Mouse (Mus musculus): ENCODE results near the gene Cdc6. TPM values are rescaled to one million over a fixed set of nuclear protein-coding genes. Genes with fewer than 3 reads are reported as not detected.
A peak's percentile ranks its signal among the peaks of the same experiment; 100 is the strongest.

Gene Cdc6
- total and polyA plus RNA-seq, 3 experiments = 56.9 to 104 (median 69.4) TPM

- H3K9me3 ChIP-seq (replicated peaks; ENCODE audit: insufficient read depth, low read length) = no peaks in the 10 kb centered on the region
- TF ChIP-seq MAZ (IDR thresholded peaks at IDR 0.05; ENCODE audit: low read depth, low read length) = peak; percentile 84
- no peak for TF ChIP-seq ZMIZ1 (IDR thresholded peaks at IDR 0.05; ENCODE audit: low read depth, low read length)
- peak; percentile 20 to 48; a peak in 2 of 4 replicates for TF ChIP-seq POLR2A (IDR thresholded peaks at IDR 0.05; ENCODE audit: control insufficient read depth in 1 of 2, insufficient read depth in 1 of 2, low read depth in 1 of 2, low read length in 2 of 2, poor library complexity in 1 of 2)
- TF ChIP-seq MEF2A (IDR thresholded peaks at IDR 0.05; ENCODE audit: extremely low read depth, insufficient replicate concordance, low read depth, low read length, poor library complexity, severe bottlenecking) = no peak
- 0 out of 2 replicates have a peak, but pooled peaks have one; percentile 40 for TF ChIP-seq NELFE (IDR thresholded peaks at IDR 0.05; ENCODE audit: low read depth, low read length)
- 0 out of 2 replicates have a peak, but pooled peaks have one; percentile 30 for TF ChIP-seq TCF12 (IDR thresholded peaks at IDR 0.05; ENCODE audit: low read depth, low read length)
- TF ChIP-seq SIN3A (IDR thresholded peaks at IDR 0.05; ENCODE audit: low read length) = peak; percentile 85
- no peak for TF ChIP-seq ZKSCAN1 (IDR thresholded peaks at IDR 0.05; ENCODE audit: low read depth, low read length)
- TF ChIP-seq ELF1 (IDR thresholded peaks at IDR 0.05; ENCODE audit: low read depth, low read length) = peak; percentile 51; the same call in 1 of the 2 replicates
- peak; percentile 54; the same call in 1 of the 2 replicates for TF ChIP-seq HCFC1 (IDR thresholded peaks at IDR 0.05; ENCODE audit: low read depth, low read length)
- TF ChIP-seq EP300 (IDR thresholded peaks at IDR 0.05; ENCODE audit: low read depth in 1 of 2, low read length in 2 of 2) = 0 out of 4 replicates have a peak, but pooled peaks of 1 of the 2 experiments have one; percentile 3
- 0 out of 2 replicates have a peak, but pooled peaks have one; percentile 6 for TF ChIP-seq MAX (IDR thresholded peaks at IDR 0.05; ENCODE audit: low read length)
- peaks cover 3% of the 10 kb centered on the region for H3K79me2 ChIP-seq (ENCODE audit: control insufficient read depth, insufficient read depth, low read length, poor library complexity)
- H3K36me3 ChIP-seq (ENCODE audit: control insufficient read depth in 1 of 2, insufficient read depth in 2 of 2, low read length in 2 of 2) = peaks cover 0 to 18% of the 10 kb centered on the region in 2 experiments; a peak in 2 of 4 replicates
- H3K9ac ChIP-seq (ENCODE audit: control insufficient read depth, low read depth, low read length, poor library complexity, severe bottlenecking) = peak overlapping the region; percentile 79
- peak overlapping the region; percentile 91 for H3K27ac ChIP-seq (ENCODE audit: control insufficient read depth, low read depth, low read length)
- no peaks in the 10 kb centered on the region for H3K27me3 ChIP-seq (ENCODE audit: control insufficient read depth in 1 of 2, insufficient read depth in 2 of 2, low read length in 2 of 2)
- peak overlapping the region; percentile 67 to 84 for H3K4me3 ChIP-seq (ENCODE audit: control insufficient read depth in 1 of 2, insufficient read depth in 1 of 2, low read depth in 2 of 2, low read length in 2 of 2)
- peak; percentile 90 for DNase-seq (ENCODE audit: low read depth, low spot score)
- H3K4me1 ChIP-seq (ENCODE audit: control insufficient read depth in 1 of 2, insufficient read depth in 2 of 2, low read length in 2 of 2) = peaks cover 3 to 30% of the 10 kb centered on the region in 2 experiments
Measured at GRCm38 (mm10) chr11:98960313-98960906, 52.8 kb downstream of the Cdc6 start.

- Histone ChIP-seq H3K36me3 (ENCODE audit: control insufficient read depth in 1 of 2, insufficient read depth in 2 of 2, low read length in 2 of 2) (peaks cover 0 to 18% of the 10 kb centered on the region in 2 experiments; a peak in 2 of 4 replicates), H3K27me3 (ENCODE audit: control insufficient read depth in 1 of 2, insufficient read depth in 2 of 2, low read length in 2 of 2) (no peaks in the 10 kb centered on the region), H3K27ac (ENCODE audit: control insufficient read depth, low read depth, low read length) (no peak overlapping the region), H3K4me1 (ENCODE audit: control insufficient read depth in 1 of 2, insufficient read depth in 2 of 2, low read length in 2 of 2) (peaks cover 3 to 30% of the 10 kb centered on the region in 2 experiments), H3K79me2 (ENCODE audit: control insufficient read depth, insufficient read depth, low read length, poor library complexity) (peaks cover 3% of the 10 kb centered on the region), H3K4me3 (ENCODE audit: control insufficient read depth in 1 of 2, insufficient read depth in 1 of 2, low read depth in 2 of 2, low read length in 2 of 2) (peak overlapping the region; percentile 67 to 84), H3K9me3 (replicated peaks; ENCODE audit: insufficient read depth, low read length) (no peaks in the 10 kb centered on the region), H3K9ac (ENCODE audit: control insufficient read depth, low read depth, low read length, poor library complexity, severe bottlenecking) (peak overlapping the region; percentile 79)
- DNase-seq (ENCODE audit: low read depth, low spot score) = no peak
- TF ChIP-seq KAT2A (conservative IDR thresholded peaks at IDR 0.05; ENCODE audit: low read depth, low read length) = no peak
- no peak for TF ChIP-seq POLR2AphosphoS5 (IDR thresholded peaks at IDR 0.05; ENCODE audit: borderline replicate concordance, low read depth, low read length)
- TF ChIP-seq USF1 (IDR thresholded peaks at IDR 0.05; ENCODE audit: low read depth, low read length) = no peak
- TF ChIP-seq MYB (IDR thresholded peaks at IDR 0.05; ENCODE audit: low read depth, low read length) = no peak
- TF ChIP-seq ELF1 (IDR thresholded peaks at IDR 0.05; ENCODE audit: low read depth, low read length) = no peak
- no peak for TF ChIP-seq CHD1 (IDR thresholded peaks at IDR 0.05; ENCODE audit: low read depth, low read length)
- no peak for TF ChIP-seq NELFE (IDR thresholded peaks at IDR 0.05; ENCODE audit: low read depth, low read length)
- no peak for TF ChIP-seq SMC3 (IDR thresholded peaks at IDR 0.05; ENCODE audit: low read depth, low read length)
- no peak for TF ChIP-seq CTCF (IDR thresholded peaks at IDR 0.05 in 2 of 3, conservative IDR thresholded peaks at IDR 0.05 in 1 of 3; ENCODE audit: control insufficient read depth in 1 of 3, insufficient read depth in 1 of 3, low read depth in 2 of 3, low read length in 3 of 3, poor library complexity in 1 of 3, severe bottlenecking in 1 of 3)
- TF ChIP-seq SIN3A (IDR thresholded peaks at IDR 0.05; ENCODE audit: low read length) = no peak
- TF ChIP-seq MAZ (IDR thresholded peaks at IDR 0.05; ENCODE audit: low read depth, low read length) = no peak
- TF ChIP-seq JUND (IDR thresholded peaks at IDR 0.05; ENCODE audit: low read depth, low read length) = no peak
Measured at GRCm38 (mm10) chr11:98961051-98961592, 53.5 kb downstream of the Cdc6 start.

Measured in MEL (cell line).